Mouse (Mus musculus): ENCODE measurements around the gene Tex33. TPM values are rescaled to one million over a fixed set of nuclear protein-coding genes. Genes with fewer than 3 reads are reported as not detected.
A peak's percentile ranks its signal among the peaks of the same experiment; 100 is the strongest.

Tex33 gene
- polyA plus RNA-seq, 1 experiment from 2014 or later: not detected

DNA sequence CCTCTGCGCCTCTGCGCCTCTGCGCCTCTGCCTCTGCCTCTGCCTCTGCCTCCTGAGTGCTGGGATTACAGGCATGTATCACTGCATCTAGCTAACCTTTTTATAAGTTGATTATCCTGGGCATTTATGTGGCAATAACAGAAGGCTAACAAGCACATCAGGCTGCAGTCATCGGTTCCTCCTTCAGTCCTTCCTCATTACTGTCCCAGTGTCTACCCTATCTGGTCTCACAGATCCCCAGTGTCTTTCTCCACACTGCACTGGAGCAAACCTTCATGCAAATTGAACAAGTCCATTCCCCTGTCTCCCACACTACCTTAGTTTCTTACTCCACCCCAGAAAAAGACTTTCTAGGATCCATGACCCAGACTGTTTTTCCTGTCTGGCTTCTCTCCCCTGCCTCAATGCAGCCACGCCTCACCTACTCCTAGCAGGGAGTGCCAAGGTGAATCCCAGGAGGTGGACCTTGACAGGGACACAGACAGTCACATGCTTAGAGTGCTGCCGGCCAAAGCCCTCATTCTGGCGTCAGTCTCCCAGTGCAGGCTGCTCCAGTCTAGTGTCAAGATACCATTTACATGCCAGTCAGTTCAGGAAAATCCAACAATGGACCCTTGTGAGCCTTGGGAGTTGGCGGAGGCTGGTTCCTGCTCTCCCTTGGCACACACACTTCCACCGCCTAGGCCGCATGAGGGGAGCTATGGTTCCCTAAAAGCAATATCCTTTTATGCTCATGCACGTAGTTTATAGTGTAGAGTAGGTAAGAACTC is 12.1 kb downstream of the Tex33 start:
- H3K4me1 ChIP-seq (ENCODE audit: control insufficient read depth in 2 of 2, insufficient read depth in 2 of 2, low read length in 2 of 2): peaks cover 6 to 11% of the 10 kb centered on the region in 2 experiments; a peak in 2 of 4 replicates
- H3K36me3 ChIP-seq (ENCODE audit: control insufficient read depth, insufficient read depth, low read length): no peaks in the 10 kb centered on the region
- H3K9me3 ChIP-seq (ENCODE audit: control insufficient read depth, low read length): no peaks in the 10 kb centered on the region
- no peak for ATAC-seq (ENCODE audit: insufficient number of reproducible peaks, insufficient read depth, low FRiP score, low read depth)
- 76% methylated on average over 11 of the region's 11 CpGs for WGBS
- no peak overlapping the region for H3K4me2 ChIP-seq (ENCODE audit: low read length)
- no peaks in the 10 kb centered on the region for H3K27me3 ChIP-seq (ENCODE audit: control insufficient read depth, insufficient read depth, low read length)
- no peak overlapping the region for H3K4me3 ChIP-seq (ENCODE audit: control insufficient read depth in 1 of 2, insufficient read depth in 1 of 2, low read depth in 1 of 2, low read length in 2 of 2)
- H3K27ac ChIP-seq (replicated peaks in 1 of 2; ENCODE audit: control insufficient read depth in 1 of 2, insufficient read depth in 1 of 2, low read depth in 2 of 2, low read length in 2 of 2): peak overlapping the region; percentile 39 to 53; a peak in 3 of 4 replicates
- no peak overlapping the region for H3K9ac ChIP-seq (ENCODE audit: low read length)

DNA sequence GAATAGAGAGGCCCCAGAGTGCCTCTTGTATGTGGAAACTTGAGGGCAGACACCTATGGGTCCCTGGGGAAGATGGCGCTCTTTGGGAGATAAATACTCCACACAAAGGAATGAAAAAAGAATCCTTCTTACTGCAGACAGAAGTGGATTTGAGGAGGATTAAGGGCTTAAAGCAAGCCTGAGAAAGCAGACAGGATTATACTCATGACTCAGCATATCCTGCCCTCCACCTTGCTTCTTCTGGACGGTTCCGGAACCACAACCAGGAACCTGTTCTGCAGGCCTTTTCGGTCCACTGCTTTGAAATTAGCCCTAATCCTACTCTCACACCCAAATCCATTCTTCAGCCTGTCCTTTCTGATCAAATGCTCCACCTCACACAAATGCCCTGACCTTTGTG is 13.6 kb downstream of the Tex33 start:
- Histone ChIP-seq H3K4me1 (ENCODE audit: control insufficient read depth in 2 of 2, insufficient read depth in 2 of 2, low read length in 2 of 2) (peaks cover 6 to 11% of the 10 kb centered on the region in 2 experiments; a peak in 2 of 4 replicates), H3K27ac (replicated peaks in 1 of 2; ENCODE audit: control insufficient read depth in 1 of 2, insufficient read depth in 1 of 2, low read depth in 2 of 2, low read length in 2 of 2) (no peak overlapping the region), H3K4me3 (ENCODE audit: control insufficient read depth in 1 of 2, insufficient read depth in 1 of 2, low read depth in 1 of 2, low read length in 2 of 2) (no peak overlapping the region), H3K9me3 (ENCODE audit: control insufficient read depth, low read length) (no peaks in the 10 kb centered on the region), H3K36me3 (ENCODE audit: control insufficient read depth, insufficient read depth, low read length) (no peaks in the 10 kb centered on the region), H3K4me2 (ENCODE audit: low read length) (no peak overlapping the region), H3K27me3 (ENCODE audit: control insufficient read depth, insufficient read depth, low read length) (no peaks in the 10 kb centered on the region), H3K9ac (ENCODE audit: low read length) (no peak overlapping the region)
- 93% methylated on average over 4 of the region's 4 CpGs for WGBS
- no peak for ATAC-seq (ENCODE audit: insufficient number of reproducible peaks, insufficient read depth, low FRiP score, low read depth)

DNA sequence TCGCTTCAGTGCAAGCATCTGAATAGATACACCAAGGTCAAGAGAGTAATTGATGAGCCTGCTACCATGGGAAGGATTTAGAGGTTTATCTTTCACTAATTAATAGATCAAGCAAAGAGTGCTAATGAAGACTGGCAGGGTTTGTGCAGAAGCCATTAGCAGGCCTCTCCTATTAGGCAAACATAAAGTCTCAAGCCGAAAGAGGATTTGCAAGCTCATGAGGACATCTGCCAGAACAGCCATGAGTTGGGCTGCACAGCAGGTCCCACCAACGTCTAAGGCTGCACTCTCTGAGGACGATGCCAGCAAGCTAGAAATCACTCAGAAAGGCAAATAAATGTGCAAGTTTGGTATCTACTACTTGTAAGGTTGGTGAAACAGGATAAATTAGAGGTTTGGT is 15.0 kb downstream of the Tex33 start:
- H3K27ac ChIP-seq (replicated peaks in 1 of 2; ENCODE audit: control insufficient read depth in 1 of 2, insufficient read depth in 1 of 2, low read depth in 2 of 2, low read length in 2 of 2): no peak overlapping the region
- no peaks in the 10 kb centered on the region for H3K9me3 ChIP-seq (ENCODE audit: control insufficient read depth, low read length)
- no peak overlapping the region for H3K9ac ChIP-seq (ENCODE audit: low read length)
- no peaks in the 10 kb centered on the region for H3K36me3 ChIP-seq (ENCODE audit: control insufficient read depth, insufficient read depth, low read length)
- no peaks in the 10 kb centered on the region for H3K27me3 ChIP-seq (ENCODE audit: control insufficient read depth, insufficient read depth, low read length)
- ATAC-seq (ENCODE audit: insufficient number of reproducible peaks, insufficient read depth, low FRiP score, low read depth): no peak
- H3K4me2 ChIP-seq (ENCODE audit: low read length): no peak overlapping the region
- 68% methylated on average over 4 of the region's 4 CpGs for WGBS
- H3K4me1 ChIP-seq (ENCODE audit: control insufficient read depth in 2 of 2, insufficient read depth in 2 of 2, low read length in 2 of 2): peaks cover 6 to 11% of the 10 kb centered on the region in 2 experiments; a peak in 2 of 4 replicates
- no peak overlapping the region for H3K4me3 ChIP-seq (ENCODE audit: control insufficient read depth in 1 of 2, insufficient read depth in 1 of 2, low read depth in 1 of 2, low read length in 2 of 2)

DNA sequence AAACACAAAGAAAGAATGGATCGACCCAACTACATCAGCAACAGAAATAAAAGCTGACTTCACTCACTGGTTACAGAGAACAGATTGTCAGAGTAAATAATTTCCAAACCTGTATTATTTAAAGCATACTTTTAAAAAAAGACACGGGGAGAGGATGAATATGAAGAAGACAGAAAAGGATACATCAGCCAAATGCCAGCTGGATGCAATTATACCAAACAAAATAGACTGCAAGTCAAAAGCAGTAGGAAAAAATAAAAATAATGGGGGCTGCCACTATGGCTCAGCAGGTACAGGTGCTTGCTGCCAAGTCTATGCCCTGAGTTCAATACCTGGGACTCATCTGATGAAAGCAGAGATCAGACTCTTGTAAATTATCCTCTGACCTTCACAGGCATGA is 15.5 kb downstream of the Tex33 start:
- H3K4me1 ChIP-seq (ENCODE audit: control insufficient read depth in 2 of 2, insufficient read depth in 2 of 2, low read length in 2 of 2): peaks cover 6 to 11% of the 10 kb centered on the region in 2 experiments; a peak in 2 of 4 replicates
- H3K36me3 ChIP-seq (ENCODE audit: control insufficient read depth, insufficient read depth, low read length): no peaks in the 10 kb centered on the region
- no peaks in the 10 kb centered on the region for H3K9me3 ChIP-seq (ENCODE audit: control insufficient read depth, low read length)
- no peaks in the 10 kb centered on the region for H3K27me3 ChIP-seq (ENCODE audit: control insufficient read depth, insufficient read depth, low read length)
- no peak overlapping the region for H3K4me3 ChIP-seq (ENCODE audit: control insufficient read depth in 1 of 2, insufficient read depth in 1 of 2, low read depth in 1 of 2, low read length in 2 of 2)
- no peak overlapping the region for H3K4me2 ChIP-seq (ENCODE audit: low read length)
- WGBS: 69% methylated on average over 2 of the region's 2 CpGs
- H3K27ac ChIP-seq (replicated peaks in 1 of 2; ENCODE audit: control insufficient read depth in 1 of 2, insufficient read depth in 1 of 2, low read depth in 2 of 2, low read length in 2 of 2): no peak overlapping the region
- no peak overlapping the region for H3K9ac ChIP-seq (ENCODE audit: low read length)
- no peak for ATAC-seq (ENCODE audit: insufficient number of reproducible peaks, insufficient read depth, low FRiP score, low read depth)

DNA sequence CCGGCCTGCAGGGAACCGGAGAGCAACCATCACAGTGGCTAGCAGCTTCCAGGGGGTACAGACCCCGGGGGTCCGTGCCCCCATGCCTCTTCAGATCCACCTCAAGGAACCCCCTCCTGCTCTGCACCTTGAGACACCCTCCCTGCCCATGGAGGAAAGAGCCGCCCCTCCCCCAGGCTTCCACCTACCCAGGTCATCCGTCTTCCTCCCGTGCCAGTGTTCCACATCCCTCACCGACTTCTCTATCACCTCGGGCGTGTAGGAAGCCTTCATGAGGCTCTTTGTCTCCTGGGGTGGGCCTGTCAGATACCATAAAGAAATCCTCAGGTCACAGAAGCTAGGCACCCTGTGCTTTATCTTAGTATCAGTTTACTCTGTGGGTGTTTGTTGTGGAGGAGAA is 17.2 kb downstream of the Tex33 start:
- Histone ChIP-seq H3K27me3 (ENCODE audit: control insufficient read depth, insufficient read depth, low read length) (no peaks in the 10 kb centered on the region), H3K27ac (replicated peaks in 1 of 2; ENCODE audit: control insufficient read depth in 1 of 2, insufficient read depth in 1 of 2, low read depth in 2 of 2, low read length in 2 of 2) (no peak overlapping the region), H3K4me1 (ENCODE audit: control insufficient read depth in 2 of 2, insufficient read depth in 2 of 2, low read length in 2 of 2) (no peaks in the 10 kb centered on the region), H3K36me3 (ENCODE audit: control insufficient read depth, insufficient read depth, low read length) (no peaks in the 10 kb centered on the region), H3K9ac (ENCODE audit: low read length) (no peak overlapping the region), H3K9me3 (ENCODE audit: control insufficient read depth, low read length) (no peaks in the 10 kb centered on the region), H3K4me2 (ENCODE audit: low read length) (no peak overlapping the region), H3K4me3 (ENCODE audit: control insufficient read depth in 1 of 2, insufficient read depth in 1 of 2, low read depth in 1 of 2, low read length in 2 of 2) (no peak overlapping the region)
- 68% methylated on average over 10 of the region's 10 CpGs for WGBS
- ATAC-seq (ENCODE audit: insufficient number of reproducible peaks, insufficient read depth, low FRiP score, low read depth): no peak

DNA sequence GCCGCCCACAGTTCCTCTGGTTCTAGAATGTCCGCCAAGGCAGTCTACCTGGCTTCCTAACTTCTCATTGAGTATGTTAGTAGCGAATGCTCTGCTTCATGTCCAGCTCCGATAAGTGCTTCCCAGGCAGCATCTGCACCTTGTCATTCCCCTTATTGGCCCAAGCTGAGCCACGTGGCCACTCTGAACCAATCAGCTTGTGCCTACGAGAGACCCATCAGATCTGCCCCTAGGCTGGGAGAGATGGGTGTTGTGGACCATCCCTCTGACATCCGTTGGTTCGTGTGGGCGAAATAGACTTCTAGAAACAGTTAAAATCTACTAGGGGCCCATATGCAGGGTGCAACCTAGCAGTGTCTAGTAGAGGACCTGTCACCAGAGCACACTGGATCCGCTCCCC is 17.9 kb downstream of the Tex33 start:
- H3K9me3 ChIP-seq (ENCODE audit: control insufficient read depth, low read length): no peaks in the 10 kb centered on the region
- no peaks in the 10 kb centered on the region for H3K4me1 ChIP-seq (ENCODE audit: control insufficient read depth in 2 of 2, insufficient read depth in 2 of 2, low read length in 2 of 2)
- no peaks in the 10 kb centered on the region for H3K36me3 ChIP-seq (ENCODE audit: control insufficient read depth, insufficient read depth, low read length)
- H3K27ac ChIP-seq (replicated peaks in 1 of 2; ENCODE audit: control insufficient read depth in 1 of 2, insufficient read depth in 1 of 2, low read depth in 2 of 2, low read length in 2 of 2): no peak overlapping the region
- 83% methylated on average over 10 of the region's 10 CpGs for WGBS
- H3K9ac ChIP-seq (ENCODE audit: low read length): no peak overlapping the region
- H3K27me3 ChIP-seq (ENCODE audit: control insufficient read depth, insufficient read depth, low read length): no peaks in the 10 kb centered on the region
- H3K4me3 ChIP-seq (ENCODE audit: control insufficient read depth in 1 of 2, insufficient read depth in 1 of 2, low read depth in 1 of 2, low read length in 2 of 2): no peak overlapping the region
- ATAC-seq (ENCODE audit: insufficient number of reproducible peaks, insufficient read depth, low FRiP score, low read depth): no peak
- H3K4me2 ChIP-seq (ENCODE audit: low read length): no peak overlapping the region

DNA sequence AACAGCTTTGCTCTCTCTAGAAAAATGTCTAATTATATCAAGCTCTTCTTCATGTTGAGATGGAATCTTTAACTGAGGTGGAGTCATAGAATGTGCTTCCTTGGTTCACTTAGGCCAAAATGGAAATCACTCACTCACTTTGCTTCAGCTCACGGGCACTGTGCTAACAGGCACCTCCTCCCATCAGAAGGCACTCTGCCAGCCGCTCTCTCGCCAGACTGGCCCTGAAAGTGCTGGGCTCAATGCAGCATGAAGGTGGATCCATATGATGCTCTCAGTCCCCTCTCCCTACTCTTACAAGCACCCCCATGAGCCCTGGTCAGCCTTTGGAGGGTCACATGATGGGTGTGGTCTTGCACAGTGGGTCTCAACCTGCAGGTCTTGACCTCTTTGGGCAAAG is 21.5 kb downstream of the Tex33 start:
- Histone ChIP-seq H3K9me3 (ENCODE audit: control insufficient read depth, low read length) (no peaks in the 10 kb centered on the region), H3K27me3 (ENCODE audit: control insufficient read depth, insufficient read depth, low read length) (peaks cover 4% of the 10 kb centered on the region; the same call in 1 of the 2 replicates), H3K36me3 (ENCODE audit: control insufficient read depth, insufficient read depth, low read length) (no peaks in the 10 kb centered on the region), H3K4me2 (ENCODE audit: low read length) (no peak overlapping the region), H3K4me3 (ENCODE audit: control insufficient read depth in 1 of 2, insufficient read depth in 1 of 2, low read depth in 1 of 2, low read length in 2 of 2) (no peak overlapping the region), H3K9ac (ENCODE audit: low read length) (no peak overlapping the region), H3K27ac (replicated peaks in 1 of 2; ENCODE audit: control insufficient read depth in 1 of 2, insufficient read depth in 1 of 2, low read depth in 2 of 2, low read length in 2 of 2) (no peak overlapping the region), H3K4me1 (ENCODE audit: control insufficient read depth in 2 of 2, insufficient read depth in 2 of 2, low read length in 2 of 2) (no peaks in the 10 kb centered on the region)
- no peak for ATAC-seq (ENCODE audit: insufficient number of reproducible peaks, insufficient read depth, low FRiP score, low read depth)
- 54% methylated on average over 3 of the region's 3 CpGs for WGBS

DNA sequence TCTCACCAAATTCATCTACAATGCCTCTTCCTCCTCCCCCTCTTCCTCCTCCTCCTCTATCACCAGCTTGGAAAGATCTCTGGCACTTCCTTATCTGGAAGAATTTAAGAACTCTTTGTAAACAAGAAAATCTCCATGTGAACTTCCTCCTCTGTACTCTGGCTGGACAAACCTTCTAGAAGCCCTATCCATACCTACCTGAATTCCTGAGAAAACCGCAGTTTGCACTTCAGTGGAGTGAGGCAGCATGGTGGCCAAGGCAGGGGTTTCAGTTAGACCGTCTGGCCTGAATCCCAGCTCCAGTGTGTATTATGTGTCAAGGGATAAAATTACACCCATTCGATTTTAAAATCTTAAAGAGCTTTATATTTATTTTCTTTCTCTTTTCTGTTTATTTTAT is 22.9 kb downstream of the Tex33 start:
- Histone ChIP-seq H3K27me3 (ENCODE audit: control insufficient read depth, insufficient read depth, low read length) (peaks cover 18% of the 10 kb centered on the region), H3K9me3 (ENCODE audit: control insufficient read depth, low read length) (no peaks in the 10 kb centered on the region), H3K4me3 (ENCODE audit: control insufficient read depth in 1 of 2, insufficient read depth in 1 of 2, low read depth in 1 of 2, low read length in 2 of 2) (no peak overlapping the region), H3K4me2 (ENCODE audit: low read length) (no peak overlapping the region), H3K36me3 (ENCODE audit: control insufficient read depth, insufficient read depth, low read length) (no peaks in the 10 kb centered on the region), H3K27ac (replicated peaks in 1 of 2; ENCODE audit: control insufficient read depth in 1 of 2, insufficient read depth in 1 of 2, low read depth in 2 of 2, low read length in 2 of 2) (no peak overlapping the region), H3K9ac (ENCODE audit: low read length) (no peak overlapping the region), H3K4me1 (ENCODE audit: control insufficient read depth in 2 of 2, insufficient read depth in 2 of 2, low read length in 2 of 2) (no peaks in the 10 kb centered on the region)
- 66% methylated on average over 3 of the region's 3 CpGs for WGBS
- ATAC-seq (ENCODE audit: insufficient number of reproducible peaks, insufficient read depth, low FRiP score, low read depth): no peak
